Mouse (Mus musculus) monocyte, adult 2 months (primary cell): ENCODE data around the gene Bmp7.
A peak's percentile ranks its signal among the peaks of the same experiment; 100 is the strongest.

Source experiments
- DNase-seq, 2 experiments: peaks; one replicate each; pipeline ENCODE4 v3.0.0; 2022; ENCODE audit warnings: low spot score in 2 of 2, low read depth in 1 of 2

The Bmp7 gene

GRCm38 (mm10) chr2:172856549-172856948 is 83.6 kb downstream of the Bmp7 start:
- no peak for DNase-seq

- no peak for DNase-seq
Observed at GRCm38 (mm10) chr2:172854136-172854535, 86.0 kb downstream of the Bmp7 start.

GRCm38 (mm10) chr2:172851773-172852172 is 88.3 kb downstream of the Bmp7 start:
- no peak for DNase-seq

DNA sequence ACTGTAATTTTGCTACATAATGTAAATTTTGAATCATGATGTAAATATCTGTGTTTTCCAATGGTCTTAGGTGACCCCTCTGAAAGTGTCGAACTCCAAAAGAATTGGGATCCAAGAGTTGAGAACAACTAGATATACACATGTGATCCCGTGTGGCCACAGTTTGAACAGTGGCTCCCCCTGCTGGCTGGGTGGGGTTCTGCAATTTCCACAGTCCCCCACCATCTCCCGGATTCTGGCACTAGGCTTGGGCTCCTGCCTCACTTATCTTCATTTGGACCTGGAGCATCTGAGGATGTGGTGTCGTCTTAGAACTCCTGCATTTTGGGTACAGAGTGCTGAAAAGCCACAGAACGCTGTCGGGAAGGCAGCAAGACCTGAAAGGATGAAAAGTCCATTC is 91.9 kb downstream of the Bmp7 start:
- peak in 1 of 2 experiments; percentile 5 for DNase-seq

- no peak for DNase-seq
Observed at GRCm38 (mm10) chr2:172846311-172846575, 93.9 kb downstream of the Bmp7 start.

- no peak for DNase-seq
Observed at GRCm38 (mm10) chr2:172845536-172846310, 94.4 kb downstream of the Bmp7 start.

GRCm38 (mm10) chr2:172843903-172844302 is 96.2 kb downstream of the Bmp7 start:
- DNase-seq: no peak

DNA sequence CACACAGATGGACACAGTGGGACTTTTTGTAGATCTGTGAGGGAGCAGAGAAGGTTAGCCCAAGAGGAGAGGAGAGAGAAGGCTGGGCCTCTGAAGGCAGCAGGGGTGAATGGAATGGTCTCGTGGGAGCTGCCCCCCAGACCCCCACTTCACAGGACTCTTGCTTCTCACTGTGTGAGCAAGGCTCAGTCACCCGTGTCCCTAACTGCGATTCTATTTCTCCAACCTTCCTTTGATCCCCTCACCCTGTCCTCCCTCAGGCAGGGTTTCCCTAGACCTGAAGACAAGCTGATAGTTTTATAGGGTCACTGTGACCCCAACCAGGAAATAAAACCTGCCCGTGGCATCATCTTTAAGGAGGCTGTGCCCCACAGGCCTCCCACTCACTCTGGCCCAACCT is 97.8 kb downstream of the Bmp7 start:
- DNase-seq: no peak

GRCm38 (mm10) chr2:172840905-172841750 is 99.0 kb downstream of the Bmp7 start:
- no peak for DNase-seq

- no peak for DNase-seq
Observed at GRCm38 (mm10) chr2:172839317-172839980, 100.7 kb downstream of the Bmp7 start.

DNA sequence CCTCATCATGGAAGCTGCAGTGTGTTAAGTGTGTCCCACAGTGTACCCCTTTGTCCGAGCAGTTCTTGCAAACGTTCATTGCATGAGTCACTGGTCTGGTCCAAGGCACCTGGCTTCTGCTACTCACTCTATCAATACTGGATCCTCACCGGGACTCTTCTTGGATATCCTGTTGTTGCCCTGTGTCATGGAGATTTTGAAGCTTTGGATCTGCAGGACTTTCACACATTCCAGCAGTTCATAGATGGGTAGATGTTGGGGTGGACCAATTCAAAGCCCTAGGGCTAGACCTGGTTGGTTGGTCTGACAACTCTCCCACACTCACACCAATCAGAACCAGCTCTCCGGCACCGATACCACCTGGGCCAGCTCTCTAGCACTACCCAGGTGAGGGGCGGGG is 103.6 kb downstream of the Bmp7 start:
- no peak for DNase-seq

- no peak for DNase-seq
Observed at GRCm38 (mm10) chr2:172833196-172833595, 106.9 kb downstream of the Bmp7 start.

- peak in 1 of 2 experiments; percentile 28 for DNase-seq
Observed at GRCm38 (mm10) chr2:172831762-172832161, 108.4 kb downstream of the Bmp7 start.

DNA sequence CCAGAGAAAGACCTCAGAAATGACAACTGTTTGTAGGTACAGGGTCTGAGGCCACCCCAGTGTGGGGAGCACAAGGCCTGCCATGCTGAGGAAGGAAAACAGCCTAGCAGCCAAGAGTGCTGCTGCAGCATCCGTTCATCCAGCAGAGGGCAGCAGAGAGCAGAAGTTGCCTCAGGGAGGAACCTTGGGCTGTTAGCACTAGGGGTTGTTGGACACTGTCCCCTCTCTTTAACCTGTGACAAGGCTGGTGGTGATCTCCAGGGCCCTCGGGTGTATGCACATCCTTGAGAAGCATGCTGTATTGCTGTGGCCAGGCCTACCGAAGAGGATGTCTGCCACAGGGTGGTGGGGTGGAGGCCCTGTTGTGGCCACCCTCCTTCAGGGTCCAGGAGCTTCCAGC is 109.0 kb downstream of the Bmp7 start:
- peak; percentile 19 to 33 for DNase-seq

GRCm38 (mm10) chr2:172828229-172828628 is 111.9 kb downstream of the Bmp7 start:
- DNase-seq: no peak

- DNase-seq: no peak
Observed at GRCm38 (mm10) chr2:172827564-172827963, 112.6 kb downstream of the Bmp7 start.

DNA sequence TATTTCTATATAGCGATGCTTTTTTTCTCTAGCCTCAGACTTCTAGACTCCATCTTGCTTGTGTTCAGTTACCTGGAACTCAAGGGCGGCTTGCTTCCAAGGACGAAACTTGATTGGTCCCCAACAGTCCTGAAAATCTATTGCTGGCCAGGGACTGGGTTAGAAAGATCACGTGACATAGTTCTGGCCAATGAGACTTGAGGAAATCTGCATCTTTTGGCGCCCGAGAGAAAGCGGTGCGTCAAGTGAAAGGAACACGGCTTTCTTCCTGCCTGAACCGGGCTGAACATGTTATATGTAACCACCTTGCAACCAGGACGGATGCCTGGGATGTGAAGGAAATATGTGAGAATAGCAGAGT is 114.4 kb downstream of the Bmp7 start:
- no peak for DNase-seq

GRCm38 (mm10) chr2:172824906-172825784 is 115.0 kb downstream of the Bmp7 start:
- no peak for DNase-seq

DNA sequence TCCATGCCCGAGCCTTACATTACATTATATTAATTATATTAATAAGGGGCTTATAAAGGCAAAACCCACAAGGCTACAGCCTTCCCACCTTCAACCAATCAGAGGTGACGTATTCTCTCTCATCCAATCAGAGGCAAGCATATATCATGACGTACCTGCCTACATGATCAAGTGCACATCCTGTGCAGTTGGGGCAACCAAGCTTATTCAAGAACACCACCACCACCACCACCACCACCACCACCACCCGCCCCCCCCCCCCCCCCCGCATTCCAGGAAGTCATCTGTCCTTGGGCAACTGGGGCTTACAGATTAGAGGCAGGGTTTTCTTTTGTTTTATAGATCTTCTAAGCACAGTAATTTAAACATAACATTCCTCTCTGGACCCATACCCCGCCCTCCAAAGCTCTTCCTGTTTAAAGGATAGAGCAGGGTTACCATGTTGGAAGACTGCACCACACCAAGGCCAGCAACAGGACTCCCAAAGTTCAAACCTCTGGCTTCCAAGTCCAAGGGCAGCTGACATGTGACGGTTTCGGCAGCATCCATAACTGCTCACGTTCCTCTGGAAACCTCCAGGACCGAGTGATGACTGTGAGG is 121.4 kb downstream of the Bmp7 start:
- DNase-seq: no peak
